Mouse (Mus musculus) mesoderm, embryonic 11.5 days (tissue): ENCODE measurements around the gene Ppp1r36.

Experiments
- DNase-seq: peaks from one replicate; pipeline ENCODE4 v3.0.0-alpha.2; 2012; ENCODE audit warnings: low read depth, low spot score

The Ppp1r36 gene

DNA sequence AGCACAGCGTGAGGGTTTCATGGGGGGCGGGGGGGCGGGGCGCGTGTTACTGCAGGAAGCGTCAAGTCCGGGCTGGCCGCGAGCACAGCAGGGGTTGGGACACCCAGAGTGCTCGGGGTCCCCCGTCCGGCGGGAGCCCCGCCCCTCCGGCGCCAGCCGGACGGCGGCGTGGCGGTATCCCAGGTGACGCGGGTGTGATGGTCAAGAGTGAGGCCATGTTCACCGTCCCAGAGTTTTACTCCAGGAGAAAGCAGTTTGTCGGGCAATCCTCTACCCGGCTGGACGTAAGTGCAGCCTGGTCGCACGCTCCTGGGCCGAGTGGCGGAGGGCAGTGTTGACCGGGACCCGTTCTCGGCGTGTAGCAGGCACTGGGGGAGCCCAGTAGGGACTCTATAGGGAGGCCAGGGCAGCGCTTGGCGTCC is at the start of gene Ppp1r36:
Gene Ppp1r36 (plus strand): TSS at position 106 of the 422 bp plus-strand sequence.
- peak; percentile 44 for DNase-seq

DNA sequence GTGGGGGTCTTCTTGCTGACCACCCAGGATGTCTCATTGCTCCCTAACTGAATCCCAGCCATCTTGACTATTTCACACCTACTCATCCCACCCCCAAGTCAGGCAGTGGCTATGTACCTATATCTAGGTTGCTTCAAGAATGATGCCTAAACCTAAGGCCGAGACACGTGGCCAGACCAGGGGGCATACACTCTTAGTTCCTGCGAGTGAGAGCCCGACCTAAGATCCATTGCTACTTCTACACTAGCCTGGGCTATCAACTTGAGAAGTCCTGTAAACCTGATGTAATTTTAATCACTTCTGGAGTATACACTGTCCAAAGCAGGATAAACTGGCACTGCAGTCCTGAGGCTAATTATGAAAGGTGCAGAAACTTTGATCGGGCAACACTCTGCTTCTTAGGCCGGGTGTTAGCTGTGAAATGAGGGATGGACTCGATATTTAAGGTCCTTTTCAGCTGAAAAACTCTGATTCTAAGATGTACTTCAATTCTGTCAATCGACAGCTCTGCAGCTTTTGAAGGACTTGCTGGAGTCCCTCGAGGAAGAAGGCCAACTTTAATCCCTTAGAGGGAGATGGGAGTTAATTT is 49.0 kb upstream of the Ppp1r36 start:
- DNase-seq, result no peak

DNA sequence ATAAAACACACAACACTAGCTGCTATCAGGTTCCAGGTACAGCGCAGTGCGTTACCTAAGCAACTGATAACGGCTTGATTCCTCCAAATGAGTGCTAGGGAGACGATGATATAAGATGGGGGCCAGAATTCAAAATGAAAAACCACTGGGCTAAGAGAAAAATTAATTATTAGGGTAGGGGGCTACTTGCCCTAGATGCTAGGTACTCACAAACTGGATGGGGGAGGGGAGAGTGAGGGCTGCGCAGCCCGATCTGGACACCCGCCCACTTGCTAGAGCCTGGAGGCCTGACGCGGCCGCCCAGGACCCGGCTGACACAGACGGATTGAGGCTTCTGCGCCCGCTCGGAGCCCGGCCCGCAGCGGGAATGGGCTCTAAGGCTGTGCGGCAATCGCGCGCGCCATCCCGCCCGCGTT is 48.5 kb upstream of the Ppp1r36 start:
- peak; percentile 70 for DNase-seq

DNA sequence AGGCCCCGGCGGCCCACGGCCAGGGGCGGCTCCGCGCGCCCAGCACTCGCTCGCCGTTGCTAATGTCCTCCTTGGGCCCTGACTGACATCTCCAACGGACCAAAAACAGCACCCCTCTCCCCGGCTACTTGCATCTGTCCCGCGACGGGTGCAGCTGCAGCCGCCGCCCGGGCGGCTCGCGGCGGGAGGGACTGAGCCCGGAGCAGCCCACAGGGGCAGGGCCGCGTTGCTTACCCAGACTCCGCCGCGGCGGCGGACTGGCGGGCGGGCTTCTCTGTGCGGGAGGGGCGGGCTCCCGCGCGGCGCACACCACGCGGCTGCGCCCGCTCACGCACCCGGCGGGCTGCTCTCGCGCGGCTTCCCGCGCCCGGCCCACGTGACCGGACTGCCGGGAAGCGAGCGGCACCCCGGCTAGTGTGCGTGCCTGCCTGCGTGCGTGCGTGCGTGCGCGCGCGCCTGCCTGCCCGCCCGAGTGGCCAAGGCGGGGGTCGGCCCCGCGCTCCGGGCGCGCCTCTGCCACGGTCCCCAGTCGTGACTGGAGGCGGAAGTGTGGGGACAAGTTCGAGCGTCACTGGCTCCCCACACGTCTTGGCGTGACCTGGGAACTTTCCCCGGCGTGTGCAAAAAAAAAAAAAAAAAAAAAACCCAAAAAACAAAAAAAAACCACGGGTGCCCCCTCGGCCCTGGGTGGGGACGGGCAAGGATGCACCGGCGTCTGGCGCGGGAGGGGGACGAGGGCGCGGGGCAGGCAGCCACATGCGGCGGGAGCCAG is 47.9 kb upstream of the Ppp1r36 start, which contains the start of gene Zbtb25:
Gene Zbtb25 (minus strand): TSS at position 397 of the 772 bp plus-strand sequence.
- DNase-seq, result peak; percentile 92

DNA sequence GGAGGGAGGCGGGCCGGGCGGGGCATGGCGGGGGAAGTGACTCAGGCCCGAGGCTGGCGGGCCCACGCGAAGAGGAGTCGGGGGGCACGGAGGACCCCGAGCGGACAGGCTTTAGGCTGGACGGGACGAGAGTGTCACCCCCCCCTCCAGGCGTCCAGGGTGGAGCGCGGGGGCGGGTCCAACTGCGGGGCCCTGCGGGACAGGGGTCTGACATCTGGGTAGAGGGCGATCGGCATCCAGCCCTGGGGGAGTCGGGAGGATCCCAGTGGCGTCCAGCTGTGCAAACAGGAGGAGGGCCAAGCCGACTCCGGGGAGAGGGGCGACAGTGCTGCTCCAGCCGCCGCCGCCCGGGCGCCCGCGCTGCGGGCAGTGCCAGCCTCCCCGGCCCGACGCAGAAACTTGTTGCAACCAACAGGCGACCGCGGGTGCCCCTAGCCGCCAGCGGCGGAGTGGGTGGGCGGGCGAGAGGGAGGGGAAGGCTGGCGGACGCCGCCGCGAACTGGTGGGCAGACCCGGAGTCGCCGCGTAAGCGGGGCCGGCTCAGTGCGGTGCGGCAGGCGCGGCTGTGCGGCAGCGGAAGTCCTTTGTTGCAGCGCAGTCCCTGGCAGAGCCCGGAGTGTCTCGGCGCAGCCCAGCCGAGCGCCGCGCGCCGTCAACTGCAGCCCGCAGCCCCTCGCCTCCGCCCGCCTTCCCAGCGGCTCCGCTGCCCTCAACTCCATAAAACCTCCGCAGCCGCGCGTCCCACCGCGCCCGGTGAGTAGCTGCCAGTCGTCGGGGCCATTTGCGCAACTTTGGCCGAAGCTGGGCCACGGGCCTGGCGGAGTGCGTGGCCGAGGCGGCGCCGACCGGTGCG is 47.1 kb upstream of the Ppp1r36 start, which contains the start of gene Zbtb1:
Gene Zbtb1 (plus strand): TSS at position 289 of the 853 bp plus-strand sequence.
- DNase-seq, result peak; percentile 82

DNA sequence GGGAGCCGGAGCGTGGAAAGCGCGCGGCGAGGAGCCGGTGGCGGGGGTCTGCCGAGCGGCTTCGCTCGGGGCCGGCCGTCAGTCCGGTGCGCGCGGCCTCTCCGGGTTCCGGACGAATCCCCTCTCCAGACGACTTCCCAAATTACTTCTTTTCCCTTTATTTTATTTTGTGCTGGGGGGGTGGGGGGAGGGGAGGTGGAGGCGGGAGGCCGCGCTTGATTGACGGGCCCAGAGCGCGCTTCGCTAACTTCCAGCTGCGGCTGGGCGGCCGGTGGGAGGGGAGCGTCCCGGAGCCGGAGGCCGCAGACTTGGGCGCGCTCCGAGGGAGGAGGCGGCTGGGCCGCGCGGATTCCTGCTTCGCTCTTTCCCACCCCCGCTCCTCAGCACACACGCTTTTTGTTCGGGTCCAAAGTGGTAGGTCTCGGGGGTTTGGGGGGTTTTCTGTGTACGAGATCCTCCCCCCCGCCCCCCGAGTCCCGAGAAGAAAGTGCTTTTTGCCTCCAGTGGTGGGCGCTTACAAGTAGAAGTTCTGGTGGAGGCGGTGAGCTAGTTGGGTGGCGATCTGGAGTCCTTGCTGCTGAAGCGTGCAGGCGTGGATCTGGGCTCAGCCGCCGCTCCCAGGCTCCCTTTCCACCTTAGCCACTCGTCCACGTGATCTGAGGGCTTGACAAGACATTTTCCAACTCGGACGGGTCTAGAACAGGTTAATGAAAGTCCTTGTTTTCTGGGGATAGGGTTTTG is 46.3 kb upstream of the Ppp1r36 start:
- peak; percentile 80 for DNase-seq

DNA sequence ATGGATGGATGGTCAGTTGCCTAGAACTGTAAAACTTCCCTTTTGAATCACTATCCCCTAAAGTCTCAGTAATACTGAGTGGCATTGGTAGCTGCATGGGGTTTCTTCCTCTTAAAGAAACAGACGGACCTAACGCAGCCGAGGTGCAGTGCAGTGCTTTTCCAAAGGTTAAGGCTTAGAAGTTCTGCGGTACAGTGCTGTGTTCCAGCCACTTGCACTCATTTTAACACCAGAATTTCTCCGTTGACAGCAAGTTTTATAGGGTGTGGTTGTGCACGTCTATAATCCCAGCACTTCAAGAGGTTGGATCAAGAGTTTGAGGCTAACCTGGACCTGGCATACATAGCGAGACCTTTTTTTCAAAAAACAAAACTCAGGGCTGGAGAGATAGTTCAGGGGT is 45.3 kb upstream of the Ppp1r36 start:
- no peak for DNase-seq

DNA sequence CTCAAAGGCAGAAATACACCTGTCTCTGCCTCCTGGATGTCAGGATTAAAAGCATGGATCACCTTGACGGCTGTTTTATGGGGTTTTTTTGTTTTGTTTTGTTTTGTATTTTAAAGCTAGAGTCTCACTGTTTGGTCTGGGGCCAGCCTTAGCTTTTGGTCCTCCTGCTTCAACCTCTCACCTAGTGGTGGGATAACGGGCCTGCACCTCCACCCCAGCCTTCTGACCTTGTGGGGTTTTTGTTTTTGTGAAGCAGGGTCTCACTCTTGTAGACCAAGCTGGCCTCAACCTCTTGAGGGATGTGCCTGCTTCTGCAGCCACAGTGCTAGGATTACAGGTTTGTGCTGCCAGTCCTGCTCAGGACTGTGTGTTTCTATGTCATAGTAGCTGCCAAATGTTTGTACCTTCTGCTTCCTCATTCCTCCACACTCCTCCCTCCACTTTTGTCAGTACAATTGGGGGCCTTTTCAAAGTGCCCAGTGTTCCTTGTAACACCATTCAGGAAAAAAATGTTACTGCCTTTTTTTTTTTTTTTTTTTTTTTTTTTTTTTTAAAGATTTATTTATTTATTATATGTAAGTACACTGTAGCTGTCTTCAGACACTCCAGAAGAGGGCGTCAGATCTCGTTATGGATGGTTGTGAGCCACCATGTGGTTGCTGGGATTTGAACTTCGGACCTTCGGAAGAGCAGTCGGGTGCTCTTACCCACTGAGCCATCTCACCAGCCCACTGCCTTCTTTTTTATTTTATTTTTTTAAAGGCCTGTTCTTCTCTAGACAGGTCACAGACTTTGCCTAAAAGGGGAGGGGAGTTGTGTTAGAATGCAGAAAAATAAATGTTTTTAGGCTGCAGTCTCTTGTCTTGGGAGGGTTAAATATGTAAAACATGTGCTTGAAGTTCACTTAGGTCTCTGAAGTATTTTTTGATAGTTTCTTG is 44.2 kb upstream of the Ppp1r36 start:
- DNase-seq, result no peak

DNA sequence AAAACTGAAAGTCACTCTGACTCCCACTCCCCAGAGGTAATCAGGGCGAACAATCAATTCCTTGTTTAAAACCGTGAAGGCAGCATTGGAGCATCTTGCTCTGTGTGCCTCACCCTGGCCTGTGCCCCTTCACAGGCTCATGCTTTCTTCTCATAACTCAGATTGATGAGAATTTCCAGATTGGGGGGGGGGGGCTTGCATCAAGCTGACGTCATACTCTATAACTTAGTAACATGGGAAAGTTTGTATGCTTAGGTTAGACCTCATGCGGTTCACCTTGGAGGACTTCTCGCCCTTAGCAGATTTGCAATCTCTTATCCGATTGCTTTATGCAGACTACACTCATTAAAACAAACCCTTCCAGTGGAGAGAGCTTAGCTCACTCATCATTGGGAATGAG is 43.3 kb upstream of the Ppp1r36 start:
- no peak for DNase-seq

DNA sequence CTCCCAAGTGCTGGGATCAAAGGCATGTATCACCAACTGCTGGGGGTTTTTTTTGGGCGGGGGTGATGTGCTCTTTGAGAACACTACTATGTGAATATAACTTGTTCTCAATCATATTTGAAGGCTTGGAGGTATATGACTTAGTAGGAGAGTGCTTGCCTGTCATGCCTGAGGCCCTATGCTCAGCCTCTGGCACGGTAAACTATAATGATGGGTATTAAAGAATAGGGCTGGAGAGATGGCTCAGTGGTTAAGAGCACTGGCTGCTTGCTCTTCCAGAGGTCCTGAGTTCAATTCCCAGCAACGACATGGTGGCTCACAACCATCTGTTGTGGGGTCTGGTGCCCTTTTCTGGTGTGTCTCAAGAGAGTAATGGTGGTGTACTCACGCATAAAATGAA is 42.4 kb upstream of the Ppp1r36 start:
- DNase-seq, result no peak

DNA sequence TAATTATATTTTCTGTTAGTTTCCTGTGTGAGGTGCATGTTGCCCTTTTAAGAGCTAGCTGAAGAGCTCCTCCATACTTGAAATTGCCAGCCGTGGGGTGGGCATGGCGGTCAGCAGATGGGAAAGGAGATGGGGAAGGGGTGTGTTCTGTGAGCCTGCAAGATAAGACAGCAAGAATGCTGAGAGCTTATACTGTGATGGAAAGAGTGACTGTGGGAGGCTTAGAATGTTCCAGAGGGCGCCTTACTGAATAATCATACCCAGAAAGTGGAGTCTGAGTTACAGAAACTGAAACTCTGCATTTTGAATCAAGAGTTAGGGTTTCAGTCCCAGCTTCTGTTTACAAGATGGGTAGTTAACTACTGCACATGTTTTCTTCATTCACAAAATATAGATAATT is 41.8 kb upstream of the Ppp1r36 start:
- no peak for DNase-seq

DNA sequence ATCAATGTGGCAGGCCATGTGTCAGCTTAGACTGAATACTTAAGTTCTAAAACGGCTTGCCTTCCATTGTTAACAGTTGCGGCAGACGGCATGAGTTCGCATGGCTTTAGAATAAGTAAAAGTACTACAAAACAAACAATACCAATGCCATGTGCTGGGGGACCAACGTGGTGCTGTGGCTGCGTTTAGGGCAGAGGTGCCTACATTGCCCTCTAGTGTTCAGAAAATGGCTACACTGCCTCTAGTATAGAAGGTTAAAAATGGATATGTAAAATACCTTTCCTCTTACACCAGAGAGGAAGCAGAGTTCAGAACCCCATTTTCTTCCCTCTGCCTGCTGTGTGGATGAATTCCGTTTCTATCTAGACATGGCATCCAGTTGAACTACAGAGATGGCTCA is 40.7 kb upstream of the Ppp1r36 start:
- DNase-seq, result no peak

DNA sequence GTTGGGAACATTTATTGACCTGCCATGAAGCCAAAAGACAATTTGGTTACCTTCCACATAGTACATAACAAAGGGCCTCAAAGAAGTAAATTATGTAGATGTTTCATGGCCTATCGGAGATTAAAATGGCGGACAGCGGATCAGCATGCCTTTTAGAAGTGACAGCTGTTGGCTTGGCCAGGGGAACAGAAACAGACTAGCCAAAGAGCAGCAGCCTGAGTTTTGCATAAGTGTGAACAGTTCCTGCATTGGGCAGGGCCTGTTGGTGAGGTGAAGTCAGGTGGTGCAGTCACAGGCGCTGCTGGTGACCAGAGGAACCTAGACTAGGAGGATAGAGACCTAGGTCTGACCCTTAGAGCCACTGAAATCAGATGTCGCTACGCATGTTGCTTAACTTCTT is 40.3 kb upstream of the Ppp1r36 start:
- DNase-seq, result no peak

DNA sequence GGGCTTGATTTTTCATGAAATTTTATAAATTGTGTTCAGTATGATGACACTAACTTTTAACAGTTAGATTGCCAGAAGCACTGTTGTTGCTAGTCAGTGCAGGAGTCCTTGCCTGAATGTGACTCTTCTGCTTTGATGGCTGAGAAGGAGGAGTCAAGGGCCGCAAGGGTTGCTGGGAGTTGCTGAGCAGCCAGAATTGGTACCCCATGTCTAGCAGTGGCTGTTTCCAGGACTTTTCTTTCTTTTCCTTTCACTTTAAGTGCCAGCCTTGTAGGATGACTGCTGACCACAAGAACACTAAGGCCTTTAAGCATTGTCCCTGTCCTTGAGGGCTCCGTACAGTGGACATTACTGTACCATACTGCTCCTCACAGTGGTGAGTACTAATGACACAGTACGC is 39.6 kb upstream of the Ppp1r36 start:
- no peak for DNase-seq

DNA sequence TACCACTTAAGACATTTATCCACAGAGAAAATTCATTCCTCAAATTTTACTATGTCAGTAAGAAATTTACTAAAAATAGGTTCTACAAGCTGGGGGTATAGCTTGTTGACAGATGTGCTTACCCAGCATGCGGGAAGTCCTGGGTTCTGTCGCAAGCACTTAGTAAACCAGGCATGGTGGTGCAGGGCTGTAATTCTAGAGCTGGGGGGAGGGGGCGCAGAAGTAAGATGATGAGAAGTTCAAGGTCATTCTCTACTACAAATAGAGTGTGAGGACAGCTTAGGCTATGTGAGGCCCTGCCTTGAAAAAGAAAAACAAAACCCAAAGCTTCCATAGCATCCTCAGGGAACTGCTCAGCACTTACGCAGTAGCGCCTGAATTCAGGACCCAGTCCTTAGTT is 38.8 kb upstream of the Ppp1r36 start:
- DNase-seq, result no peak

DNA sequence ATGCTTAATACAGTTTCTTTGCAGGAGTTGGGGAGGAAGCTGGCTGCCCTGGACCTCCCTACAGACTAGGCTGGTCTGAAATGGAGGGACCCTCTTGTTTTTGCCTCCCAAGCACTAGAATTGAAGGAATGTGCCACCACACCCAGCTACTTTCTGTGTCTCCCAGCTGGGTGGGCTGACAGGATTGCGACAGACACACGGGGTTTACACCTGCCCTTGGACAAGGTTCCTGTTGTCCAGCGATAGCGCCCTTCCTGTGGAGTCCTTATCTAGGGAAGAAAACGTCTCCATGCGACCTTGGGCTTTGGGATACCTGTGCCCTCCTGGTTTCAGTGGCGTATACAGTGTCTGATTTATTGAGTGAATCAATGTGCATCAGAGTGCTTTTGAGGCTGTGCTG is 37.2 kb upstream of the Ppp1r36 start:
- DNase-seq, result no peak

DNA sequence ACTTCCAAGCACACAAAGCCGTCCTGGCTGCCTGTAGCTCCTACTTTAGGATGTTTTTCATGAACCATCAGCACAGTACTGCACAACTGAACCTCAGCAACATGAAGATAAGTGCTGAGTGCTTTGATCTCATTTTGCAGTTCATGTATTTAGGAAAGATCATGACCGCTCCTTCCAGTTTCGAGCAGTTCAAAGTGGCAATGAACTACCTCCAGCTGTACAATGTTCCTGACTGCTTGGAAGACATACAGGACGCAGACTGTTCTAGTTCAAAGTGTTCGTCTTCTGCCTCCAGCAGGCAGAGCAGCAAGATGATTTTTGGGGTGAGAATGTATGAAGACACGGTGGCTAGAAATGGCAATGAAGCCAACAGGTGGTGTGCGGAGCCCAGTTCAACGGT is 32.0 kb upstream of the Ppp1r36 start:
- no peak for DNase-seq

DNA sequence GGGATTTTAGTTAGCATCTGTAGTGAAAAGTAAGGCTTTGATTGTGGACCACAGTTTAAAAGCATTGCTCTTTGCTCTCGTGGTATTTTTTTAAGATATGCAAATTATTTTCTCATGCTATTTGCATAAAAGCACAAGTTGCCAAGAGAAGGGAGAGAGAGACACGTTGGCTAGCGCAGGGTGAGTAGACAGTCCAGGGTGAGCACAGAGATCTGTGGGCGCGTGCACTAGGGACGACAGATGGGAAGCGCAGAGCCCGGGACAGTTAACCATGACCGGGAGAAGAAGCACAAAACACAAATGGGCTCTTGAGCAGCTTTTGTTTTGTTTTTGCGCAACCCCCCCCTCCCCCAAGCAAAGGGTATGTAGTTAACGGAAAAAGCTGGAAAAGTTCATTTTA is 28.5 kb upstream of the Ppp1r36 start:
- DNase-seq, result no peak

DNA sequence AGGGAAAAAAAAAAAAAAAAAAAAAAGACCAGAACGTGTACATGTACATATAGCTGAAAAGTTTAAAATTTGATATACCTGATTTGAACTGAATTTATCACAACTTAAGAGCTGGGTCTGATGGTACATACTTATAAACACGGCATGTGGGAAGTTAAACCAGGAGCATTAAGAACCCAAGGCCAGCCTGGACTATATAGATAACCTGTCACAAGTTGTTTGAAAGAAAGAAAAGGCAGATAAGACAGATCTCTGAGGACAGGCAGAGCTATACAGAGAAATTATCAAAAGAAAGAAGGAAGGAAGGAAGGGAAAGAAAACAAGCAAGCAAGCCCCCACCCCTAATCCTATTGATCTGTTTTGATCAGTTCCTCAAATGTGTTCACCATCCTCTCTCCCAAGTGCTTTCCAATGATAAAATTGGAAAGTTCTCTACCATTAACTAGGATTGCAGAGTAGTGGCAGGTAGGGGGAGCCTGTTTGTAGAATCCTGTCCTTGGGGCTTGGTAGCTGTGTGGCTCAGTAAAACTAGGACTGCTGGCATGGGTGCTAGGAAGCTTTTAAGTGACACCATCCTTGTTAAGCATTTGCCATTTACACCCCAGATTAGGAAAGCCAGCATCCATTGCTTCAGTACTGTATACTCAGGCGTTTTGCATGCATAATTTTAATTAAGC is 25.6 kb upstream of the Ppp1r36 start:
- no peak for DNase-seq

DNA sequence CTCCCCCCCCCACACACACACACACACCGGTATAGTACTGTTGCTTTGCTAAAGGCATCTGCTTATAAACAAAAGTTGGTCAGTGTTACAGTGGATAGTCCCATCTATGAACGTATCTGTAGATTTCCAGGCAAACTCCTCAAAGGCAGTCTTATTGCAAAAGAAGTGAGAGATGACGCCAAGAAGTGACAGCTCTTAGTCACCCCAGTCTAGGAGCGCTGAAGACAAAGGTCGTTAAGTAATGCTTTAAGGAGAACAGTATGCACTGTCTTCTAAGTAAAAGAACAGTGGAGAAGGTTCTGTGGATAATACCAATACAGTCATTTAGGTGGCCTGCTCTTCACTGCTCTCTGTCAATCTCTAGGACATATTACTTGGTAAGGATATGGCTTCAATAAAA is 24.4 kb upstream of the Ppp1r36 start:
- no peak for DNase-seq
